Mouse (Mus musculus): Measurements from ENCODE around the gene Sept10.

DNA sequence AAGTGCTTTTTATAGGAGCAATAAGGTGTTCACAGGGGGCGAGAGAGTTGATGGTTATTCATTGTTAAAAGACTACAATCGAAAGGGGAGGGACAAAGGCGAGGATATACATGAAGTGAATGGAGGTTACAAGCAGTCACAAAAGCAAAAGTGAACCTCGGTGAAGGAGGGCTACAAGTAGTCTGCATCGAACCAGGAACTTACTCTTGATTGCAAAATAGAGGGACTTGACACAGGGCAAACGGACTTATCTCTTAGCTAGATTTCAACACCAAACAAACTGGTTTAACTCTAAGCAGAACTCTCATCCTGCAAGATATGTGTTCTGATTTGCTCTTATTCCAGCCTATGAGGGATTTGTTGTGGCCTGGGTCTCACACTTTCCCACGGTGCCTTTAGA lies 41.3 kb upstream of the Sept10 start:
- TF ChIP-seq CTCF (conservative IDR thresholded peaks at IDR 0.05; ENCODE audit: low read length) (no peak), POU5F1 (IDR thresholded peaks at IDR 0.05; ENCODE audit: borderline replicate concordance, low read length) (no peak)
